Mouse (Mus musculus) hematopoietic stem cell, adult 5-6 weeks (primary cell): Measurements from ENCODE around the gene Ikzf3. TPM values are rescaled to one million over a fixed set of nuclear protein-coding genes. Genes with fewer than 3 reads are reported as not detected.

Experiments used
- ATAC-seq, 2 experiments: fragments of 125-278 bp in 1 of 2; replicated peaks in 1 of 2; 2 replicates each; pipeline ENCODE4 v1.8.0; 2016 to 2017; ENCODE audit warnings: inconsistent platforms in 2 of 2, mild to moderate bottlenecking in 2 of 2, moderate number of reproducible peaks in 2 of 2, low read depth in 1 of 2, moderate TSS enrichment in 1 of 2; ENCODE audit not compliant: low FRiP score in 2 of 2, poor library complexity in 2 of 2, severe bottlenecking in 2 of 2, insufficient read depth in 1 of 2, low TSS enrichment in 1 of 2
- total RNA-seq: library from RNA; stranded (forward); fragments of 172-1452, 232-1000 nt; gene quantifications from 2 replicates; pipeline ENCODE4 v1.2.3, GENCODE M21; 2017

Ikzf3 gene
- total RNA-seq, 1 experiment from 2014 or later = 0.89 TPM

DNA sequence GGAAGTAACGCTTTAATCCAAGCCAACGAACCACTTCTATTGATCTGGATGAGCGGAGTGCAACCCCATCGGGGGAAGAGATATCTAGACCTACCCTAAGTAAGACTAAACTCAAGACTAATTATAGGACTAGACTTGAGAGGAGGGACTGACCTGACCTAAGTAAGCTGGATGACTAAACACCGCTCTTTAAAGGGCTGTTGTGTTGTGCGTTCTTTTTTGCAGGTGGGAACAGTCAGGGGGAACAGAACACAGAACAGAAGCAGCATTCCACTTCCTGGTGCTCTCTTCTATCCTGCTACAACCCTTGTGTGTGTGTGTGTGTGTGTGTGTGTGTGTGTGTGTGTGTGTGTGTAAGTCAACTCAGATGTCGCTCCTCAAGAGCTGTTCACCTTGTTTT, 54.3 kb downstream of the Ikzf3 start:
- ATAC-seq = no peak

DNA sequence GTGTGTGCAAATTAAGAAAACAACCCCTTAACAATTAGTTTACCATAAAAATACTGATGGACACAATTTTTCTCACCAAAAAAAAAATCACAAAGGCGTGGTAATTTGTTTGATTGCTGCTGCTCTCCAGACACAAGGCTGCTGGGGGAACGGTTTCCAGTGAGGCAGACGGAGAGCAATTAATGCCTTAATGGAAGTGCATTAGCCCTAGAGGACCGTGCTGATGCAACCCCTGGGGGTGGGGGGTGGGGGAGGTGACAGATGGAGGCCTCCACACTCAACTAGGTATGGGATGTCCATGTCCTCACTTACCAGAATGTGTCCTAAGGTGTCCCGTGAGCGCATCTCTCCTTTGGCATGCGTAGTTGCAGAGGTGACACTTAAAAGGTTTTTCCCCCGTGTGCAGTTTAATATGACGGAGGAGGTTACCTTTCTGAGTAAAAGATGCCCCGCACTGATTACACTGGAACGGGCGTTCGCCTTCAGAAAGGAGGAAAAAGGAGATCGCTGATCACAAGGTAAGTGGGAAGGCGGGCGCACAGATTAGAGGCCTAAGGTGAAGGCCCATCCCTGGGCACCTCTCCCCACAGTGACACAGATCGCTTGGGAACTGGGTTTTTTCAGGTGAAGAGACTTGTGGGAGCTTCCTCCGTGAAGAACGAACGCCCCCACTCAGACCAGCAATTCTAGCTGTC, 57.1 kb downstream of the Ikzf3 start:
- no peak for ATAC-seq

DNA sequence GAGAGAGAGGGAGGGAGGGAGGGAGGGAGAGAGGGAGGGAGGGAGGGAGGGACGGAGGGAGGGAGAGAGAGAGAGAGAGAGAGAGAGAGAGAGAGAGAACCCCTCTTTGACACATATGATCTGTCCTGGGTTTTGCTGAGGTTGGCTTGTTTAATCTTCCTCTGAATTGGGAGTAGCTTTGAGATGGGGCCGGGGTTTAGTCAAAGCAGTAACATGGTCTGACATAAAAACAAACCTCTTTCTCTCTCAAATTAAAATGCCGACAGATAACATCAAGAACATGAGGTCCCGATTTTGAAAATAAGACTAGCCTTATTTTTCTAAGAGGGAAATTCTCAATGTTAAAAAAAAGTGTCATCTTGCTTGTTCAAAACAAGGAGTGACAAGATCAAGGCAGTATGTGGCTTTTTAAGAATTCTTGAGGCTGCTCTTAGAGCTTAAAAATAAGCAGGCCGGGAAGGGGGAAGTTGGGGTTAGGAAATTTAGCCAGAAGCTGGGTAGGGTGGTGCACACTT, 58.2 kb downstream of the Ikzf3 start:
- ATAC-seq = no peak

- ATAC-seq = no peak
Measured at GRCm38 (mm10) chr11:98485749-98486148, 60.1 kb downstream of the Ikzf3 start.

- ATAC-seq = no peak
Measured at GRCm38 (mm10) chr11:98482067-98482466, 63.8 kb downstream of the Ikzf3 start.

GRCm38 (mm10) chr11:98481231-98481630, 64.6 kb downstream of the Ikzf3 start:
- no peak for ATAC-seq

- ATAC-seq = no peak
Measured at GRCm38 (mm10) chr11:98479940-98480497, 65.8 kb downstream of the Ikzf3 start.

DNA sequence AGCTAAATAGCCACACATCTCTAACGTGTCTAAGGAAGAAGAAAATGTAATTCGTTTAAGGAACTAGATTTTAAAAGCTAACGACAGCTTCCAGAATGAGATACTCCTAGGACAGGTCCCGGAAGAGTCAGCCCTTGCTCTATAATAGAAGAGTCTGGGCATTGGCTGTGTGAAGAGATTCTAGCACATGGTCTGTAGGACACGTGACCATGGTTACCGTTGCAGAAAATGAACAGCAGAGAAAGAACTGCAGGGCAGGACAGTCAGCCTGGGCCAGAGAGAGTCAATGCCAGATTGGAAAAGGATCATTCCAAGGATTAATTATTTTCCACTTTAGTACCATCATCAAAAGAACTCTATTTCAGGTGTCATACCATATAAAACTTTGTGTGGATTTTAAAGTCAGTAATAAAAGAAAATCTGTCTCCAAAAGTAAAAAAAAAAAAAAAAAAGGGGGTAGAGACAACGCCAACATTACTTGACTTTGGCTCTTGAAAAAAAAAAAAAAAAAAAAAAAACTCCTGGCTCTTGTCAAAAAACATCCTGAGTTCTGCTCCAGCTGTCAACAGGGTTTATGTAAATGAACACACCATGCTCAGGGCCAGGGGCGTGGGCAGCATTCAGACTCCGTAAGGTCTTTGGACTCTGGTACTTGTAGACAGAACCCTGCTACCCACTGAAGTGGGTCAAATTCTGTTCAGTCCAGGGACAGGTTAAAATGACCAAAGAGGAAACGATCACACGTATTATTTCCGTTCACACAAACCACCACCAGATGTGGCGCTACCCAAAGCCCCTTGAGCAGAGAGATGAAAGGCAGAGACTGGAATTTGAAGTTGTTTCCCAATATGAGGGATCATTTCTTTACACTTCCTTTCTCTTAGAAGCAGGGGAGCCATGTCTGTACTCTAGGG, 66.5 kb downstream of the Ikzf3 start:
- no peak for ATAC-seq

DNA sequence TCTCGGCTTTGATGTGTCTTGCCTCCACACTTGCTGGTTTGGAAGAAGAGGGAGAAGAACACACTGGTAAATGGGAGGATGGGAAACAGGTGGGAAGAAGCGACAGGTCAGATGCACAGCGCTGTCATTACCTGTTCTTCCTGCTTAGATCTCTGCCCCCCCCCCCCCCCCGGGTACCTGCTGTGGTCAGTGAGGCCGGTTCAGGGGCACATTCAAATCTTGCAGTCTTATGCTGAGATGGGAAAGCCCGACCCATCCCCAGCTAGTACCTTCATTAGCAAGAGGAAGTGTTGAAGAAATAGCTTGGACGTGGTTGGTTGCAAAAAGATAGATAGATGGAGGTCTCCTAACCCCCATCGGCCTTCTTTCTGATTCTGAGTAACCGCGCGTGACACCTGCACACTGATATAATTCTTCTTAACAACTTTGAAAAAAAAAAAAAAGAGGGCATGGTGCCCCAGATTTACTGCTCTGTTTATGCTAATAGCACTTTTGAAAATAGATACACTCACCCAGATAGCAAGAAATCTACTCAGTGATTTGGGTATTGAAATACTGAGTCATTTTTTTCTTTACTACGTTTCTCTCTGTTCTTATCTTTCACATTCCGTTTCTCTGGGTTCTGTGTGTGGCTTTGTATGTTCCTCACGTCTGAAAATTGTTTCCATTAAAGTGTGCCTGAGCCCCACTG, 68.7 kb downstream of the Ikzf3 start:
- ATAC-seq = no peak

- no peak for ATAC-seq
Measured at GRCm38 (mm10) chr11:98476434-98476807, 69.4 kb downstream of the Ikzf3 start.

DNA sequence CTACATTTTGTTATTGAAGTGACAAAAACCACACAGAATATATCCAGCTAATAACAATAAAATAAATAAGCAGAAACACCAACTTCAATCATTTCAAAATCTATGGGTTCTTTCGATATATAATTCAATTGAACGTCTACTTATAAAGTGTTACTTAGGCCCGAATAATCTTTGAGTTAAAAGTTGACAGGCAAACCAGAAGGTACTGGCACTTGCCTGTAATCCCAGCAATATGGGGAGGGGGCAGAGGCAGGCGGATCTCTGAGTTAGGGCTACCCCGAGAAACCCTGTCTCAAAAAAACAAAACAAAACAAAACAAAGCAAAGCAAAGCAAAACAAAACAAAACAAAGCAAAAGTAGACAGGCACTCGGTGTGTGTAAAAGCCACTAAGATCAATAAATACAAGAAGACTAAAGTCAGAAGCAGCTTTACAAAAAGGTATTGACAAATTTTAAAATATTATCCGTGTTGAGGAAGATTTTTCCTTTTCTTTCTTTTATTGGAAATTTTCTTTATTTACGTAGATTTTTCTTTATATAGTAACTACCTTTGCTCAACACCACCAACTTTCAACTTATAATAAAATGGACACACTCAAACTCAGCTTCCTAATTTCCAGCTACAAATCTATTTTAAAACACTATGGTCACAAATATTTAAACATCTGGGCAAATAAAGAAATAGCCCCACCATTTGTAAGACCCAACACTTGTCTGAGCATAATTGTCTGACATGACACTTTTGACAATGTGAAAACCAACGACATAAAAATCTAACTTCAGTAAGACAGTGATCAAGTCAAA, 70.0 kb downstream of the Ikzf3 start:
- ATAC-seq = no peak

- ATAC-seq = no peak
Measured at GRCm38 (mm10) chr11:98474967-98475366, 70.9 kb downstream of the Ikzf3 start.

DNA sequence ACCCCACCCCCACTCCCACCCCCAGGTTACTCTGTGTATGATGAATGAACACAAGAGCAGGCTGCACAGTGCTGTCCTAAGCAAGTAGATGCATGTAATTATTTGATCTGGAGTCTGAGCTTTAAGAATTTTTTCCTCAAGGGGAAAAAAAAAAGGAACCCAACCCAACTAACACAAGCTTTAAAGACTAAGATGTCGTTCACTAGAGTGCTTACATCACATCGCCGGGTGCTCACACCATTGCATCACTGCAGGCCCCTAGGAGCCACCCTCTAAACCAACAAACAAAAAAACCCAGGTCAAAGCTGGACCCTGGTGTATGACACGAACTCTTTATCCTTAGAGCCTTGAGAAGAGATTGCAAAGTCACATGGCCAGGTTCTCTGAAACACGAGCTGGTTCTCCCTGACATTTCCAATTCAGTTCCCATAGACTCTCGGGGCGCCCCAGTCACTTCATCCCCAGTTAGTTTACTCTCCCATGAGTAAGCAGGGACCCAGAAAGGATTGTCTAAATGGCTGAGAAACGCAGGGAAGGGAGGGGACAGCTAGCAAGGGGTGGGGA, 71.8 kb downstream of the Ikzf3 start:
- ATAC-seq = no peak

DNA sequence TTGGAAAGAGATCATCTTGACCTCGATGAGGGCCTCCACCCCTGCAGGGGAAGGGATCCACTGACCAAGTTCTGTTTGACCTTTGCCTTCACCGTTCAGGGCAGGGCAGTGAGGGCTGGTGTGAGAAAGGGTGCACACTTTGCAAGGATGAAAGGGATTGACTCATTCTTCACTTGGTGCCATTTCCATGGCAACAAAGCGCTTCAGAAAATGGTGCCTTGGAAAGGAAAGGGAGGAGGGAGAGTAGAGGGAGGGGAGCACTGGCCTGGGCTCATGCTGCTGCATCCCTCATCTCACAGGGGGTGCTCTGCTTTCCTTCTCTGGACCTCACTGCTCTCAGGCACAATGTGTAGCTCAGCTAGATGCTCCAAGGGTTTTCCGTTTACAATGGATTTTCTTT, 73.1 kb downstream of the Ikzf3 start:
- ATAC-seq = no peak

DNA sequence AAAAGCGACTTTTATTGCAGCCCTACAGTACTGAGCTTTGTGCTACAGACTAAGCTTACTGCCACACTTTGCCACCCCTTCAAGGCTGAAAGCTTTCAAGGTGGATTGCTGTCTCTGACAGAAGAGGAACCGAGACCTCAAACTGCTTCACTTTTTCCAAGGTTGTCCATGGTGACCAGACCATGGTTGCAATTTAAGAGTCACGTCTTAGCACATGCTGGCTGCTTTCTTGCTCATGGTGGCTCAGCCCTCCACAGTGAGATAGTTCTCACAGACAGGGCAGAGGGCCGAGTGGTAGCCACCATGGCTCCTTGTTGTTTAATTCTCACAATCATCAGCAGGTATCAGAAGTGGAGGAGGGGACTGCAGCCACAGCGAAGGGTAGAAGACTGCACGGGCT, 75.0 kb downstream of the Ikzf3 start:
- no peak for ATAC-seq

GRCm38 (mm10) chr11:98469761-98470714, 75.8 kb downstream of the Ikzf3 start:
- ATAC-seq = peak in 1 of 2 experiments; percentile 44; a peak in 1 of 4 replicates
